Mouse (Mus musculus) layer of hippocampus, postnatal 14 days (tissue): ENCODE measurements around the gene Nol3. TPM values are rescaled to one million over a fixed set of nuclear protein-coding genes. Genes with fewer than 3 reads are reported as not detected.

Source experiments
- microRNA-seq, 2 experiments: library from miRNA; unstranded; fragments of <30 nt; microRNA quantifications; one replicate each; pipeline ENCODE4 v1.2.0; 2021
- total RNA-seq, 2 experiments: library from RNA; stranded (reverse); gene quantifications; 2 replicates each; pipeline ENCODE4 v1.2.3; 2021

The Nol3 gene
- total RNA-seq, 2 experiments from 2014 or later = 5.8 to 5.9 TPM

Small RNAs within 50 kb of the gene (microRNA-seq; reads per million reads assigned to microRNA genes)
- gene Gm27320 (0 reads per million in 2 experiments), gene Mir328 (4,921 to 5,805 reads per million in 2 experiments)

Other genes starting within 250 kb of the Nol3 start
- gene Ces3a, start 227.5 kb upstream of the Nol3 start, total RNA-seq = not detected
- gene Ces3b, start 192.4 kb upstream of the Nol3 start, total RNA-seq = not detected
- gene Ces4a, start 144.3 kb upstream of the Nol3 start, total RNA-seq = not detected
- 10 to 100 TPM; 26.1 to 27.3 TPM for gene Cbfb, start 105.5 kb upstream of the Nol3 start, total RNA-seq
- gene D230025D16Rik, start 51.0 kb upstream of the Nol3 start, total RNA-seq = 10 to 100 TPM; 29.2 to 30.9 TPM
- 1 to 10 TPM; 3.6 to 4.2 TPM for gene B3gnt9, start 21.0 kb upstream of the Nol3 start, total RNA-seq
- 1 to 10 TPM; 6.0 to 7.4 TPM for gene Tradd, start 11.5 kb upstream of the Nol3 start, total RNA-seq
- gene Fbxl8, start 11.5 kb upstream of the Nol3 start, total RNA-seq = 1 to 10 TPM in 1 of 2 experiments, under 1 TPM in 1; 0.52 to 1.1 TPM
- gene Hsf4, start 6.3 kb upstream of the Nol3 start, total RNA-seq = 1 to 10 TPM; 1.4 to 1.9 TPM
- gene 4931428F04Rik, start 13.7 kb downstream of the Nol3 start, total RNA-seq = 10 to 100 TPM; 32.4 to 33.1 TPM
- 1 to 10 TPM; 2.1 to 2.3 TPM for gene Exoc3l, start 20.0 kb downstream of the Nol3 start, total RNA-seq
- 10 to 100 TPM; 28.8 to 33.6 TPM for gene E2f4, start 21.5 kb downstream of the Nol3 start, total RNA-seq
- gene Elmo3, start 29.5 kb downstream of the Nol3 start, total RNA-seq = 1 to 10 TPM; 1.2 to 1.4 TPM
- 1 to 10 TPM; 5.0 to 8.3 TPM for gene Lrrc29, start 50.1 kb downstream of the Nol3 start, total RNA-seq
- gene Tmem208, start 50.2 kb downstream of the Nol3 start, total RNA-seq = 10 to 100 TPM; 41.3 to 45.8 TPM
- gene Fhod1, start 71.8 kb downstream of the Nol3 start, total RNA-seq = 1 to 10 TPM; 2.6 to 3.4 TPM
- gene Slc9a5, start 72.7 kb downstream of the Nol3 start, total RNA-seq = 10 to 100 TPM; 10.7 to 11.9 TPM
- 1 to 10 TPM in 1 of 2 experiments, under 1 TPM in 1; 0.81 to 1.2 TPM for gene Plekhg4, start 97.1 kb downstream of the Nol3 start, total RNA-seq
- not detected for gene Kctd19, start 137.4 kb downstream of the Nol3 start, total RNA-seq
- gene Lrrc36, start 137.4 kb downstream of the Nol3 start, total RNA-seq = under 1 TPM; 0.60 to 0.78 TPM
- 10 to 100 TPM; 29.0 to 30.2 TPM for gene Tppp3, start 195.4 kb downstream of the Nol3 start, total RNA-seq
- 10 to 100 TPM; 20.8 to 22.4 TPM for gene Zdhhc1, start 220.8 kb downstream of the Nol3 start, total RNA-seq
- gene Hsd11b2, start 242.6 kb downstream of the Nol3 start, total RNA-seq = under 1 TPM; 0.18 to 0.21 TPM